Mouse (Mus musculus): ENCODE results near the gene 5730480H06Rik. TPM values are rescaled to one million over a fixed set of nuclear protein-coding genes. Genes with fewer than 3 reads are reported as not detected.

The 5730480H06Rik gene
- 4.8 TPM for polyA plus RNA-seq (2012; fragmentation: generic; extraction: Trizol)

- H3K79me2 ChIP-seq (ENCODE audit: control insufficient read depth, insufficient read depth) = no peaks in the 10 kb centered on the region
- H3K36me3 ChIP-seq (ENCODE audit: control insufficient read depth, insufficient read depth) = no peaks in the 10 kb centered on the region
- no peak within 1 kb of the TSS for H3ac ChIP-seq (ENCODE audit: control insufficient read depth, insufficient read length)
- H3K27me3 ChIP-seq (ENCODE audit: control insufficient read depth, insufficient read depth, insufficient read length) = no peaks in the 10 kb centered on the region
- no peak within 1 kb of the TSS for H3K4me2 ChIP-seq (ENCODE audit: low read depth)
- H3K4me3 ChIP-seq = no peak within 1 kb of the TSS
- TF ChIP-seq SRF (IDR thresholded peaks at IDR 0.05; ENCODE audit: control insufficient read depth, insufficient read length, low read depth) (no peak), MAX (IDR thresholded peaks at IDR 0.05; ENCODE audit: low read depth) (no peak), MYOD1 (IDR thresholded peaks at IDR 0.05; ENCODE audit: control insufficient read depth in 1 of 3, insufficient read length in 2 of 3, low read depth in 2 of 3) (no peak), MYOG (IDR thresholded peaks at IDR 0.05; ENCODE audit: control insufficient read depth in 1 of 3, insufficient read depth in 1 of 3, insufficient read length in 2 of 3, low read depth in 2 of 3) (no peak), CEBPB (IDR thresholded peaks at IDR 0.05; ENCODE audit: insufficient read depth, poor library complexity, severe bottlenecking) (no peak), POLR2A (IDR thresholded peaks at IDR 0.05; ENCODE audit: insufficient read length, low read depth) (no peak), REST (IDR thresholded peaks at IDR 0.05; ENCODE audit: insufficient read depth, insufficient read length) (no peak)
Measured at GRCm38 (mm10) chr5:48327652-48328051, at the start of gene 5730480H06Rik. Gene 5730480H06Rik (plus strand): TSS chr5:48327952.

GRCm38 (mm10) chr5:48301186-48301585, 26.6 kb upstream of the 5730480H06Rik start:
- Histone ChIP-seq H3K4me3 (no peak overlapping the region), H3K36me3 (ENCODE audit: control insufficient read depth, insufficient read depth) (peaks cover 4% of the 10 kb centered on the region), H3K27me3 (ENCODE audit: control insufficient read depth, insufficient read depth, insufficient read length) (no peaks in the 10 kb centered on the region), H3K4me2 (ENCODE audit: low read depth) (no peak overlapping the region), H3ac (ENCODE audit: control insufficient read depth, insufficient read length) (no peak overlapping the region), H3K79me2 (ENCODE audit: control insufficient read depth, insufficient read depth) (no peaks in the 10 kb centered on the region)
- no peak for TF ChIP-seq SRF (IDR thresholded peaks at IDR 0.05; ENCODE audit: control insufficient read depth, insufficient read length, low read depth)
- no peak for TF ChIP-seq MYOG (IDR thresholded peaks at IDR 0.05; ENCODE audit: control insufficient read depth in 1 of 3, insufficient read depth in 1 of 3, insufficient read length in 2 of 3, low read depth in 2 of 3)
- no peak for TF ChIP-seq MAX (IDR thresholded peaks at IDR 0.05; ENCODE audit: low read depth)
- TF ChIP-seq POLR2AphosphoS2 (IDR thresholded peaks at IDR 0.05; ENCODE audit: insufficient read length, low read depth) = no peak
- no peak for TF ChIP-seq POLR2A (IDR thresholded peaks at IDR 0.05; ENCODE audit: insufficient read length, low read depth)
- TF ChIP-seq CEBPB (IDR thresholded peaks at IDR 0.05; ENCODE audit: insufficient read depth, poor library complexity, severe bottlenecking) = no peak
- no peak for TF ChIP-seq REST (IDR thresholded peaks at IDR 0.05; ENCODE audit: insufficient read depth, insufficient read length)
- no peak for TF ChIP-seq TCF3 (IDR thresholded peaks at IDR 0.05; ENCODE audit: insufficient read length, low read depth)
- TF ChIP-seq TCF12 (IDR thresholded peaks at IDR 0.05; ENCODE audit: insufficient read depth, poor library complexity, severe bottlenecking) = no peak

GRCm38 (mm10) chr5:48315057-48315602, 12.6 kb upstream of the 5730480H06Rik start:
- TF ChIP-seq E2F4 (IDR thresholded peaks at IDR 0.05; ENCODE audit: insufficient read depth) (no peak), MYOD1 (IDR thresholded peaks at IDR 0.05; ENCODE audit: control insufficient read depth in 1 of 3, insufficient read length in 2 of 3, low read depth in 2 of 3) (no peak), TCF3 (IDR thresholded peaks at IDR 0.05; ENCODE audit: insufficient read length, low read depth) (no peak), MYOG (IDR thresholded peaks at IDR 0.05; ENCODE audit: control insufficient read depth in 1 of 3, insufficient read depth in 1 of 3, insufficient read length in 2 of 3, low read depth in 2 of 3) (no peak), CEBPB (IDR thresholded peaks at IDR 0.05; ENCODE audit: insufficient read depth, poor library complexity, severe bottlenecking) (no peak), POLR2AphosphoS2 (IDR thresholded peaks at IDR 0.05; ENCODE audit: insufficient read length, low read depth) (no peak), MAX (IDR thresholded peaks at IDR 0.05; ENCODE audit: low read depth) (no peak), TCF12 (IDR thresholded peaks at IDR 0.05; ENCODE audit: insufficient read depth, poor library complexity, severe bottlenecking) (no peak), USF1 (IDR thresholded peaks at IDR 0.05; ENCODE audit: low read depth) (no peak), SRF (IDR thresholded peaks at IDR 0.05; ENCODE audit: control insufficient read depth, insufficient read length, low read depth) (no peak), POLR2A (IDR thresholded peaks at IDR 0.05; ENCODE audit: insufficient read length, low read depth) (no peak), REST (IDR thresholded peaks at IDR 0.05; ENCODE audit: insufficient read depth, insufficient read length) (no peak)
- no peaks in the 10 kb centered on the region for H3K36me3 ChIP-seq (ENCODE audit: control insufficient read depth, insufficient read depth)
- no peak overlapping the region for H3K4me3 ChIP-seq
- H3K4me2 ChIP-seq (ENCODE audit: low read depth) = no peak overlapping the region
- no peaks in the 10 kb centered on the region for H3K79me2 ChIP-seq (ENCODE audit: control insufficient read depth, insufficient read depth)
- no peak overlapping the region for H3ac ChIP-seq (ENCODE audit: control insufficient read depth, insufficient read length)
- no peaks in the 10 kb centered on the region for H3K27me3 ChIP-seq (ENCODE audit: control insufficient read depth, insufficient read depth, insufficient read length)

- no peak overlapping the region for H3K4me2 ChIP-seq (ENCODE audit: low read depth)
- no peaks in the 10 kb centered on the region for H3K79me2 ChIP-seq (ENCODE audit: control insufficient read depth, insufficient read depth)
- no peak overlapping the region for H3K4me3 ChIP-seq
- H3ac ChIP-seq (ENCODE audit: control insufficient read depth, insufficient read length) = no peak overlapping the region
- no peaks in the 10 kb centered on the region for H3K36me3 ChIP-seq (ENCODE audit: control insufficient read depth, insufficient read depth)
- no peaks in the 10 kb centered on the region for H3K27me3 ChIP-seq (ENCODE audit: control insufficient read depth, insufficient read depth, insufficient read length)
- TF ChIP-seq REST (IDR thresholded peaks at IDR 0.05; ENCODE audit: insufficient read depth, insufficient read length) = no peak
- TF ChIP-seq E2F4 (IDR thresholded peaks at IDR 0.05; ENCODE audit: insufficient read depth) = no peak
- TF ChIP-seq MAX (IDR thresholded peaks at IDR 0.05; ENCODE audit: low read depth) = no peak
- TF ChIP-seq MYOD1 (IDR thresholded peaks at IDR 0.05; ENCODE audit: control insufficient read depth in 1 of 3, insufficient read length in 2 of 3, low read depth in 2 of 3) = no peak
- no peak for TF ChIP-seq POLR2A (IDR thresholded peaks at IDR 0.05; ENCODE audit: insufficient read length, low read depth)
- TF ChIP-seq CEBPB (IDR thresholded peaks at IDR 0.05; ENCODE audit: insufficient read depth, poor library complexity, severe bottlenecking) = no peak
- no peak for TF ChIP-seq SRF (IDR thresholded peaks at IDR 0.05; ENCODE audit: control insufficient read depth, insufficient read length, low read depth)
- TF ChIP-seq USF1 (IDR thresholded peaks at IDR 0.05; ENCODE audit: low read depth) = no peak
- no peak for TF ChIP-seq TCF3 (IDR thresholded peaks at IDR 0.05; ENCODE audit: insufficient read length, low read depth)
- no peak for TF ChIP-seq POLR2AphosphoS2 (IDR thresholded peaks at IDR 0.05; ENCODE audit: insufficient read length, low read depth)
- TF ChIP-seq MYOG (IDR thresholded peaks at IDR 0.05; ENCODE audit: control insufficient read depth in 1 of 3, insufficient read depth in 1 of 3, insufficient read length in 2 of 3, low read depth in 2 of 3) = no peak
- TF ChIP-seq TCF12 (IDR thresholded peaks at IDR 0.05; ENCODE audit: insufficient read depth, poor library complexity, severe bottlenecking) = no peak
Measured at GRCm38 (mm10) chr5:48320597-48320996, 7.2 kb upstream of the 5730480H06Rik start.

Measured in myocyte (in vitro differentiated cells).